Mouse (Mus musculus) forebrain, embryonic 11.5 days (tissue): ENCODE results near the gene Lingo4. TPM values are rescaled to one million over a fixed set of nuclear protein-coding genes. Genes with fewer than 3 reads are reported as not detected.

Experiments used
- ATAC-seq: fragments of 200-750 bp; cut with Nextera tagmentation; replicated peaks from 2 replicates; pipeline ENCODE4 v1.8.0; 2017; ENCODE audit warnings: moderate TSS enrichment; ENCODE audit not compliant: low FRiP score
- DNase-seq: peaks from one replicate; pipeline ENCODE4 v3.0.0-alpha.2; 2017; ENCODE audit warnings: low spot score
- H3K27ac ChIP-seq: fragments of 300-500 bp; sonication (generic); 2 replicates; pipeline ENCODE4 v1.5.1; 2014; ENCODE audit warnings: low read depth, low read length
- H3K27me3 ChIP-seq: fragments of 300-500 bp; sonication (generic); 2 replicates; pipeline ENCODE4 v1.6.1; 2014; ENCODE audit warnings: mild to moderate bottlenecking, low read length, mixed read lengths; ENCODE audit not compliant: control insufficient read depth, insufficient read depth
- H3K36me3 ChIP-seq: fragments of 300-500 bp; sonication (generic); 2 replicates; pipeline ENCODE4 v1.6.1; 2014; ENCODE audit warnings: mild to moderate bottlenecking, low read length, moderate library complexity, mixed read lengths; ENCODE audit not compliant: control insufficient read depth, insufficient read depth
- H3K4me1 ChIP-seq: fragments of 300-500 bp; sonication (generic); replicated peaks from 2 replicates; pipeline ENCODE4 v1.6.1; 2014; ENCODE audit warnings: low read length, mixed read lengths; ENCODE audit not compliant: control insufficient read depth, insufficient read depth
- H3K4me2 ChIP-seq: fragments of 300-500 bp; sonication (generic); 2 replicates; pipeline ENCODE4 v1.6.1; 2014; ENCODE audit warnings: low read depth, mild to moderate bottlenecking, low read length, moderate library complexity, mixed read lengths; ENCODE audit not compliant: severe bottlenecking
- H3K4me3 ChIP-seq: fragments of 300-500 bp; sonication (generic); 2 replicates; pipeline ENCODE4 v1.5.1; 2014; ENCODE audit warnings: low read depth, low read length
- H3K9ac ChIP-seq: fragments of 300-500 bp; sonication (generic); 2 replicates; pipeline ENCODE4 v1.6.1; 2014; ENCODE audit warnings: low read length
- H3K9me3 ChIP-seq: fragments of 300-500 bp; sonication (generic); 2 replicates; pipeline ENCODE4 v1.6.1; 2016; ENCODE audit warnings: low read length, mixed read lengths; ENCODE audit not compliant: control insufficient read depth
- WGBS: fragments of 180-500 bp; shearing (Covaris S2); extraction: QIAGEN DNeasy Blood & Tissue Kit; methylation state at CpG from one replicate; pipeline ENCODE4 v1.1.7; 2014; 5-methylcytosine and 5-hydroxymethylcytosine counted together
- polyA plus RNA-seq: library from polyadenylated mRNA; unstranded; fragments of >200 nt; fragmentation: Nextera tagmentation; extraction: Ambion mirVana; gene quantifications from 2 replicates; pipeline ENCODE4 v1.2.1, GENCODE M21; 2014

Lingo4 gene
- polyA plus RNA-seq, 1 experiment from 2014 or later: 0.23 TPM

GRCm38 (mm10) chr3:94391001-94391400 is 7.3 kb upstream of the Lingo4 start:
- H3K36me3 ChIP-seq: no peaks in the 10 kb centered on the region
- no peak for ATAC-seq

GRCm38 (mm10) chr3:94392128-94392527 is 6.2 kb upstream of the Lingo4 start:
- Histone ChIP-seq H3K4me3 (no peak overlapping the region), H3K9ac (no peak overlapping the region), H3K27ac (no peak overlapping the region), H3K27me3 (no peaks in the 10 kb centered on the region), H3K4me2 (no peak overlapping the region), H3K4me1 (no peaks in the 10 kb centered on the region), H3K9me3 (no peaks in the 10 kb centered on the region), H3K36me3 (no peaks in the 10 kb centered on the region)
- WGBS: 92% methylated on average over 2 of the region's 2 CpGs
- DNase-seq (no peak), ATAC-seq (no peak)

More at GRCm38 (mm10) chr3:94391001-94391400, 7.3 kb upstream of the Lingo4 start:
- WGBS: 82% methylated on average over 5 of the region's 5 CpGs
- Histone ChIP-seq H3K4me1 (no peaks in the 10 kb centered on the region), H3K27ac (no peak overlapping the region), H3K4me2 (no peak overlapping the region), H3K9ac (no peak overlapping the region), H3K9me3 (no peaks in the 10 kb centered on the region), H3K4me3 (no peak overlapping the region), H3K27me3 (no peaks in the 10 kb centered on the region)
- DNase-seq: no peak

GRCm38 (mm10) chr3:94393049-94393448 is 5.3 kb upstream of the Lingo4 start:
- ATAC-seq (no peak), DNase-seq (peak; percentile 7)
- WGBS: 66% methylated on average over 4 of the region's 4 CpGs

GRCm38 (mm10) chr3:94396336-94396735 is 2.0 kb upstream of the Lingo4 start:
- Histone ChIP-seq H3K9me3 (no peaks in the 10 kb centered on the region), H3K27me3 (no peaks in the 10 kb centered on the region), H3K4me1 (peaks cover 7% of the 10 kb centered on the region; the same call in 1 of the 2 replicates), H3K36me3 (no peaks in the 10 kb centered on the region), H3K27ac (no peak overlapping the region), H3K9ac (no peak overlapping the region), H3K4me3 (no peak overlapping the region), H3K4me2 (no peak overlapping the region)
- WGBS: 71% methylated on average over 1 of the region's 1 CpGs
- DNase-seq (no peak), ATAC-seq (no peak)

More at GRCm38 (mm10) chr3:94393049-94393448, 5.3 kb upstream of the Lingo4 start:
- H3K27ac ChIP-seq: no peak overlapping the region
- no peaks in the 10 kb centered on the region for H3K36me3 ChIP-seq
- H3K4me1 ChIP-seq: no peaks in the 10 kb centered on the region
- H3K4me3 ChIP-seq: no peak overlapping the region
- no peak overlapping the region for H3K4me2 ChIP-seq
- no peaks in the 10 kb centered on the region for H3K27me3 ChIP-seq
- H3K9ac ChIP-seq: no peak overlapping the region
- no peaks in the 10 kb centered on the region for H3K9me3 ChIP-seq

- no peaks in the 10 kb centered on the region for H3K36me3 ChIP-seq
- peaks cover 7% of the 10 kb centered on the region; the same call in 1 of the 2 replicates for H3K4me1 ChIP-seq
- no peak overlapping the region for H3K27ac ChIP-seq
- no peaks in the 10 kb centered on the region for H3K9me3 ChIP-seq
- ATAC-seq: no peak
- no peak overlapping the region for H3K9ac ChIP-seq
- H3K27me3 ChIP-seq: no peaks in the 10 kb centered on the region
- DNase-seq: peak; percentile 32
- H3K4me3 ChIP-seq: no peak overlapping the region
- H3K4me2 ChIP-seq: no peak overlapping the region
- WGBS: 82% methylated on average over 4 of the region's 4 CpGs
Observed at GRCm38 (mm10) chr3:94396851-94397250, 1.5 kb upstream of the Lingo4 start.

GRCm38 (mm10) chr3:94398943-94399481 is 695 bp downstream of the Lingo4 start:
- Histone ChIP-seq H3K9me3 (no peaks in the 10 kb centered on the region), H3K36me3 (no peaks in the 10 kb centered on the region), H3K4me2 (peak overlapping the region; percentile 57), H3K27ac (no peak overlapping the region), H3K4me1 (peaks cover 8% of the 10 kb centered on the region; the same call in 1 of the 2 replicates), H3K4me3 (peak overlapping the region; percentile 24), H3K9ac (peak overlapping the region; percentile 47), H3K27me3 (no peaks in the 10 kb centered on the region)
- WGBS: 3% methylated on average over 20 of the region's 20 CpGs
- ATAC-seq (peak; percentile 31), DNase-seq (no peak)

GRCm38 (mm10) chr3:94399663-94400310 is 1.5 kb downstream of the Lingo4 start:
- ATAC-seq (peak; percentile 26; the same call in 1 of the 2 replicates), DNase-seq (no peak)
- no peak overlapping the region for H3K27ac ChIP-seq
- H3K4me3 ChIP-seq: peak overlapping the region; percentile 24; the same call in 1 of the 2 replicates
- peaks cover 12% of the 10 kb centered on the region for H3K4me1 ChIP-seq
- H3K36me3 ChIP-seq: no peaks in the 10 kb centered on the region
- peak overlapping the region; percentile 57 for H3K4me2 ChIP-seq
- 14% methylated on average over 5 of the region's 5 CpGs for WGBS
- H3K27me3 ChIP-seq: no peaks in the 10 kb centered on the region
- H3K9me3 ChIP-seq: no peaks in the 10 kb centered on the region
- H3K9ac ChIP-seq: peak overlapping the region; percentile 47

- no peak overlapping the region for H3K4me2 ChIP-seq
- H3K27me3 ChIP-seq: no peaks in the 10 kb centered on the region
- no peaks in the 10 kb centered on the region for H3K9me3 ChIP-seq
- ATAC-seq (no peak), DNase-seq (no peak)
- no peak overlapping the region for H3K4me3 ChIP-seq
- WGBS: 76% methylated on average over 8 of the region's 8 CpGs
- H3K4me1 ChIP-seq: peaks cover 12% of the 10 kb centered on the region
- no peak overlapping the region for H3K27ac ChIP-seq
- H3K9ac ChIP-seq: no peak overlapping the region
- H3K36me3 ChIP-seq: no peaks in the 10 kb centered on the region
Observed at GRCm38 (mm10) chr3:94402451-94402850, 4.1 kb downstream of the Lingo4 start.
